Mouse (Mus musculus) neural tube, embryonic 14.5 days (tissue): Measurements from ENCODE around the gene Adgrl3. TPM values are rescaled to one million over a fixed set of nuclear protein-coding genes. Genes with fewer than 3 reads are reported as not detected.

ENCODE experiments used
- ATAC-seq: fragments of 200-750 bp; cut with Nextera tagmentation; 2 replicates; pipeline ENCODE4 v1.8.0; 2017; ENCODE audit warnings: low read depth, mild to moderate bottlenecking, moderate TSS enrichment, moderate library complexity
- H3K27ac ChIP-seq: fragments of 300-500 bp; sonication (generic); 2 replicates; pipeline ENCODE4 v1.5.1; 2014; ENCODE audit warnings: low read depth, mild to moderate bottlenecking, control low read depth, low read length, moderate library complexity, mixed read lengths
- H3K27me3 ChIP-seq: fragments of 300-500 bp; sonication (generic); 2 replicates; pipeline ENCODE4 v1.6.1; 2014; ENCODE audit warnings: low read length; ENCODE audit not compliant: control insufficient read depth, insufficient read depth
- H3K36me3 ChIP-seq: fragments of 300-500 bp; sonication (generic); 2 replicates; pipeline ENCODE4 v1.6.1; 2014; ENCODE audit warnings: low read length, mixed read lengths; ENCODE audit not compliant: control insufficient read depth, insufficient read depth
- H3K4me1 ChIP-seq: fragments of 300-500 bp; sonication (generic); 2 replicates; pipeline ENCODE4 v1.6.1; 2014; ENCODE audit warnings: low read length; ENCODE audit not compliant: control insufficient read depth, insufficient read depth
- H3K4me2 ChIP-seq: fragments of 300-500 bp; sonication (generic); 2 replicates; pipeline ENCODE4 v1.6.1; 2014; ENCODE audit warnings: mild to moderate bottlenecking, low read depth, low read length, control low read depth
- H3K4me3 ChIP-seq: fragments of 300-500 bp; sonication (generic); 2 replicates; pipeline ENCODE4 v1.5.1; 2014; ENCODE audit warnings: low read depth, low read length, control low read depth, mixed read lengths
- H3K9ac ChIP-seq: fragments of 300-500 bp; sonication (generic); replicated peaks from 2 replicates; pipeline ENCODE4 v1.6.1; 2014; ENCODE audit warnings: low read depth, mild to moderate bottlenecking, control low read depth, low read length, mixed read lengths
- H3K9me3 ChIP-seq: fragments of 300-500 bp; sonication (generic); 2 replicates; pipeline ENCODE4 v1.6.1; 2016; ENCODE audit warnings: low read length; ENCODE audit not compliant: control insufficient read depth
- WGBS: fragments of 180-500 bp; shearing (Covaris S2); extraction: QIAGEN DNeasy Blood & Tissue Kit; methylation state at CpG from one replicate; pipeline ENCODE4 v1.1.7; 2014; 5-methylcytosine and 5-hydroxymethylcytosine counted together
- polyA plus RNA-seq: library from polyadenylated mRNA; unstranded; fragments of >200 nt; fragmentation: Nextera tagmentation; extraction: Ambion mirVana; gene quantifications from 2 replicates; pipeline ENCODE4 v1.2.1, GENCODE M21; 2014

Gene Adgrl3
- polyA plus RNA-seq, 1 experiment from 2014 or later = 98.7 TPM

- ATAC-seq = no peak
- Histone ChIP-seq H3K9ac (no peak overlapping the region), H3K36me3 (no peaks in the 10 kb centered on the region), H3K9me3 (no peaks in the 10 kb centered on the region), H3K4me1 (no peaks in the 10 kb centered on the region), H3K27me3 (no peaks in the 10 kb centered on the region), H3K4me3 (no peak overlapping the region), H3K27ac (no peak overlapping the region), H3K4me2 (no peak overlapping the region)
- 39% methylated on average over 6 of the region's 6 CpGs for WGBS
Observed at GRCm38 (mm10) chr5:81598041-81598440, 578.1 kb downstream of the Adgrl3 start.

- Histone ChIP-seq H3K27me3 (no peaks in the 10 kb centered on the region), H3K36me3 (no peaks in the 10 kb centered on the region), H3K9me3 (no peaks in the 10 kb centered on the region), H3K9ac (no peak overlapping the region), H3K27ac (no peak overlapping the region), H3K4me2 (no peak overlapping the region), H3K4me1 (no peaks in the 10 kb centered on the region), H3K4me3 (no peak overlapping the region)
- ATAC-seq = no peak
- 80% methylated on average over 4 of the region's 4 CpGs for WGBS
Observed at GRCm38 (mm10) chr5:81602889-81603288, 583.0 kb downstream of the Adgrl3 start.

- no peak overlapping the region for H3K9ac ChIP-seq
Observed at GRCm38 (mm10) chr5:81605646-81606045, 585.7 kb downstream of the Adgrl3 start.

DNA sequence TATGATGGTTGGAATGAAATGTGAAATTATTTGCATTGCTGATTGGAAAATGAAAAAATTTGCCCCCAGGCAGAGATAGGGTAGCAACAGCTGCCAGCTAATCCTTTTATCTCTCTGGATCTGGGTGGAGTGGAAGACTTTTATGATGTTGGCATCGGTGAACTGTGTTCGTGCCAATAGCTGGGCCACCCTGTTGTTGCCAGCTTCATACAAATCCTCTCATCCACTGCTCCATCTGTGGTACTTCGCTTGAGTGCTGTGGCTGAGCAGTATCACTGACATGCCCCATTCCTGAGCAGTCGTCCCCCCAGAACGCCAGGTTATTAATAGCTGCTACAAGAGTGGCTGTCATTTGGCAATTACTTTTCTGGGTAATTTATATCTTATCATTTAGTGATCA is 590.3 kb downstream of the Adgrl3 start:
- peak; percentile 87; the same call in 1 of the 2 replicates for ATAC-seq
- Histone ChIP-seq H3K4me3 (no peak overlapping the region), H3K36me3 (no peaks in the 10 kb centered on the region), H3K9me3 (no peaks in the 10 kb centered on the region), H3K4me2 (no peak overlapping the region), H3K27me3 (no peaks in the 10 kb centered on the region), H3K4me1 (no peaks in the 10 kb centered on the region), H3K9ac (no peak overlapping the region), H3K27ac (no peak overlapping the region)
- 59% methylated on average over 5 of the region's 5 CpGs for WGBS

More at GRCm38 (mm10) chr5:81605646-81606045, 585.7 kb downstream of the Adgrl3 start:
- no peak overlapping the region for H3K4me2 ChIP-seq
- WGBS = 93% methylated on average over 1 of the region's 1 CpGs
- H3K36me3 ChIP-seq = no peaks in the 10 kb centered on the region
- H3K4me1 ChIP-seq = no peaks in the 10 kb centered on the region
- no peak overlapping the region for H3K27ac ChIP-seq
- no peak overlapping the region for H3K4me3 ChIP-seq
- ATAC-seq = no peak
- no peaks in the 10 kb centered on the region for H3K9me3 ChIP-seq
- no peaks in the 10 kb centered on the region for H3K27me3 ChIP-seq

DNA sequence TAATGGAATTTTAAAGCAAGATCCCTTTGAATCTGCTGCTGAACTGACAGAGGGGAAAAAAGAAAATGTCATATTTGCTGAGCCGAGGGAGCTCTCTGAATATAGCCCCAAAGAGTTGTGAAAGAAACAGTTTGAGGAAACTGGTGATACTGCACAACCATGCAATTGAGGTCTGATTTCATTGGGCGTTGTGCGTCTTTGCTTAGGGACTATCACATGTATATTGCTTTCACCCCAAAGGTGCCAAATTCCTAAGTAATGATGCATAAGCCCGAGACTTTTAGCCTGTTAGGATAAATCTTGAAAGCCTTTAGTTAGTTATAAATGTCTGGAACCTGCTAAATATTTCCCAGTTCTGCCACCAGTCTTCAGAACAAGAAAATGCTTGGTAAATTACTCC is 594.7 kb downstream of the Adgrl3 start:
- no peaks in the 10 kb centered on the region for H3K27me3 ChIP-seq
- no peak overlapping the region for H3K27ac ChIP-seq
- whole genome bisulfite sequencing = 77% methylated on average over 4 of the region's 4 CpGs

DNA sequence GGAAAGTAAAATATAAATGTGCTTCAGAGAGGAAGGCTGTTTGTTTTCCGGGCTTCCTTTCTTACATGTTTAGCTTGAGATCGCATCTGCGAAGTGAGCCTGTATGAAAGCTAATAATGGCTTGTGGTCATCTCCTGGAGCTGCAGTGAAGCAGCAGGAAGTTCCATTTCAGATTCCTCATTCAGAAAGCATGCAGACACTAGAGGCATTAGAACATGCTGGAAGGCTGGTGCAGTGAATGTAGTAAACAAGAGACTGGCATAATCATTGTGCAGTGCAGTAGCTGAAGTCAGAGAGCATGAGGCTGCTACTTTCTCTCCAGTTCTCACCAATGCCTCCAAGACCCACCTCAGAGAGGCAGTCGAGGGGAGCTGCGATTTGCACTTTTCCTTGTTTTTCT is 601.2 kb downstream of the Adgrl3 start:
- Histone ChIP-seq H3K4me3 (no peak overlapping the region), H3K9me3 (no peaks in the 10 kb centered on the region), H3K4me1 (no peaks in the 10 kb centered on the region), H3K27me3 (no peaks in the 10 kb centered on the region), H3K9ac (no peak overlapping the region), H3K4me2 (no peak overlapping the region), H3K27ac (no peak overlapping the region), H3K36me3 (no peaks in the 10 kb centered on the region)
- WGBS = 89% methylated on average over 5 of the region's 5 CpGs
- no peak for ATAC-seq

More for the DNA sequence above, 594.7 kb downstream of the Adgrl3 start:
- H3K36me3 ChIP-seq = no peaks in the 10 kb centered on the region
- no peak overlapping the region for H3K4me3 ChIP-seq
- H3K4me1 ChIP-seq = no peaks in the 10 kb centered on the region
- H3K9me3 ChIP-seq = no peaks in the 10 kb centered on the region
- no peak for ATAC-seq
- H3K4me2 ChIP-seq = no peak overlapping the region
- no peak overlapping the region for H3K9ac ChIP-seq

- WGBS = 80% methylated on average over 3 of the region's 3 CpGs
- no peak overlapping the region for H3K9ac ChIP-seq
- no peaks in the 10 kb centered on the region for H3K36me3 ChIP-seq
- no peak overlapping the region for H3K4me3 ChIP-seq
- no peak overlapping the region for H3K27ac ChIP-seq
- no peak overlapping the region for H3K4me2 ChIP-seq
- ATAC-seq = no peak
- H3K27me3 ChIP-seq = no peaks in the 10 kb centered on the region
- H3K9me3 ChIP-seq = no peaks in the 10 kb centered on the region
- H3K4me1 ChIP-seq = no peaks in the 10 kb centered on the region
Observed at GRCm38 (mm10) chr5:81621715-81622114, 601.8 kb downstream of the Adgrl3 start.

- no peaks in the 10 kb centered on the region for H3K9me3 ChIP-seq
- ATAC-seq = no peak
Observed at GRCm38 (mm10) chr5:81623846-81624245, 603.9 kb downstream of the Adgrl3 start.

GRCm38 (mm10) chr5:81636169-81636568 is 616.2 kb downstream of the Adgrl3 start:
- Histone ChIP-seq H3K27me3 (no peaks in the 10 kb centered on the region), H3K27ac (no peak overlapping the region), H3K4me1 (0 out of 2 replicates have a peak, but pooled peaks cover 5% of the 10 kb centered on the region), H3K9me3 (no peaks in the 10 kb centered on the region), H3K9ac (no peak overlapping the region), H3K4me2 (no peak overlapping the region), H3K4me3 (no peak overlapping the region), H3K36me3 (no peaks in the 10 kb centered on the region)
- whole genome bisulfite sequencing = 65% methylated on average over 2 of the region's 2 CpGs
- no peak for ATAC-seq

More at GRCm38 (mm10) chr5:81623846-81624245, 603.9 kb downstream of the Adgrl3 start:
- H3K27me3 ChIP-seq = no peaks in the 10 kb centered on the region
- no peaks in the 10 kb centered on the region for H3K4me1 ChIP-seq
- H3K27ac ChIP-seq = 0 out of 2 replicates have a peak overlapping the region, but pooled peaks have one; percentile 28
- H3K9ac ChIP-seq = no peak overlapping the region
- 20% methylated on average over 1 of the region's 1 CpGs for WGBS
- no peak overlapping the region for H3K4me2 ChIP-seq
- no peak overlapping the region for H3K4me3 ChIP-seq
- H3K36me3 ChIP-seq = no peaks in the 10 kb centered on the region
